Mouse (Mus musculus) urinary bladder, postnatal 10 days (tissue): Measurements from ENCODE around the gene Ucn2.

Experiments
- DNase-seq: peaks from one replicate; pipeline ENCODE4 v3.0.0; 2022; ENCODE audit warnings: low spot score

Gene Ucn2

DNA sequence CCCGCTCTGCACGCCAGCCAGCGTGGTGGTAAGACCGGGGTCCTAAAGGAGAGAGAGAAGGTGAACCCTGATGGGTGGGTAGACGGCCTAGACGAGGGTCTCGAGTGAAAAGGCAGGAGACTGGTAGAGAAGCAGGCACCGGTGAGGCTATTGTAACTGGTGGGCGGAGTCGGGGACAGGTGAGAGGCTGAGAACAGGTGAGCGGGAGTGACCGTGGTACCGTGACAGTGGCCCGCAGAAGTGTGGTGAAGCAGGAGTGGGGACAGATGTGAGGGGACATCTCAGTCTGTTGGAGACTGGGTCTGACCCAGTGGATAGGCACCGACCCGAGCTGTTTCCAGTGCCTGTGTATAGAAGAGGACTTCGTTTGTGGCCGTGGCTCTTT lies 6.3 kb downstream of the Ucn2 start:
- no peak for DNase-seq

DNA sequence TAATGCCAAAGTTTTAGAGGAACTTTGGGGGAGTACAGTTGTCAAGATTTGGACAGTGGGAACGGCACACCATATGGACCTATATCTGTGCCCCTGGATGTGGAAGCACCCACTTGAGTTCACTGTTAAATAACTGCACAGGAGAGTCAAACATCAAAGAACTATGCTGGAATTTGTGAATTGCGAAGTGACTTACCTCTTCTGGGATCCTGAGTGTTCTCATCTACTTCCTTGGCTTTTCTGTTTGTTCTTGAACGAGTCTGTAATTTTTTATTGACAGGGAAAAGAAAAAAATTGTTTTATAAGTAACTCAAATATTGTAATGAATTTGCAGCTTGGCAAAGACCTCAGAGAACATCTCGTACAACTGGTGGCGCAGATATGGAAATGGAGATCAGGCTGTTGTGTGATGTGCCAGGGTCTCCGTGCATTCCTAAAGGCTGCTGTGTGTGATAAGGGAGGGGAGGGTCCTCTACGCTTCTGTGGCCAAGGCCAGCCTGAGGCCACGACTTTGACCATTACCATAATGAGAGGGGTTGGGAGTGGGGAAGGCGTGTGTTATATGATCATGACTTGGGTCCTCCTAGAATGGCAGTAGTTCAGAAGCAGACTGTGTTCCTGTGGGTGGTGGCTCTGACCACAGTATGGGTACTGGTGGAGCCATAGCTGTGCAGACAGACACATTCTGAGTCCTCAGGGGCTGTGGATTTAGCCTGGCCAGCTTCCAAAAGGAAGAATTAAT lies 7.0 kb downstream of the Ucn2 start:
- DNase-seq = no peak

DNA sequence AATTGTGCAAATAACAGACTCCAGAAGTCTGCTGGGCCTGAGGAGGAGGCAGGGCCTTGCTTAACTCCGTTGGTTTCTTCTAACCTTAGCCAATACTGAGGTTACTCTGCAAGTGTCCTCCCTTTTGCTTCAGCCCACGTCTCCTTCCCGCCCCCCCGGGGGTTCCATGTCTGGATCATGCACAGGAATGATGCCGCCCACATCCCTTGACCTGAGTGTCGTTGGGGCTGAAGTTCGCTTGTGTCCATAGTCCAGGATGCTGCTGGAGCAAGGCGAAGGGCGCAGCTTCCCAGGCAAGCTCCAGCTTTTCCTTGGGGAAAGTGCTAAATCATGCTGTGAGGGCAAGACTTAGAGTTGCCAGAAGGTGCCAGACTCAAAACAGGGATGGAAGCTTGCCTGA lies 10.6 kb downstream of the Ucn2 start:
- DNase-seq = no peak

- no peak for DNase-seq
These were observed 12.7 kb downstream of the Ucn2 start for GRCm38 (mm10) chr9:108998287-108999166.

- no peak for DNase-seq
These were observed 13.3 kb downstream of the Ucn2 start for GRCm38 (mm10) chr9:108999167-108999526.

DNA sequence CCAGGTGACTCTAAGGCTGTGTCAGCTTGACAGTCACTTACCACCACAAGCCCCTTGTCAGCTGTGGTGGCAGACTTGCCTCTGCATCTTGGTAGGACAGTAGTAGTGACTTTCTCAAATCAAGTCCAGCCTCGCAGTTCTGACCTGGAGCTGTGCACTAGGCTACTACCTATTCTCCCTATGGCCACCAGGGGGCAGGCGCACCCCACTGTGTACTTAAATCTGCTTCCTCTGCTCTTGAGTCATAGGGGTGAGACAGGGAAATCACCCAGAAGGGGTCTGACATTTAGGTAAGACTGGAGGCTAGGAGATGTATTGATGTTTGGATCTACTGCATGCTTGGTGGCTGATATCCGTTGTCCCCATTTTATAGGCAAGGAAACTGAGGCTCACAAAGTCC lies 14.9 kb downstream of the Ucn2 start:
- DNase-seq = no peak

DNA sequence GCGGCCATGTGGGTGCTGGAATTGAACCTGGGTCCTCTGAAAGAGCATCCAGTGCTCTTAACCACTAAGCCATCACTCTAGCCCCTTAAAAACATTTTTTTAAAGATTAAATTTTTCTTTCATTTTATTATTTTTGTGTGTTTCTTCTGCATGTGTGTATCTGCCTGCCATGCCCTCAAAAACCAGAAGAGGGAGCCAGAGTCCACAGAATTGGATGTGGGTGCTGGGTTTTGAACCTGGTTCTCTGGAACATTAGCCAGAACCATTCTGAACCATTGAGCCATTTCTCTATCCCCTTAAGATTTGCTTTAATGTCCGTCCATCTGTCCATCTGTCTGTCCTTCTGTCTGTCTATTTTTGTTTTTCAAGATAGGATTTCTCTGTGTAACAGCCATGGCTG lies 17.4 kb downstream of the Ucn2 start:
- no peak for DNase-seq

GRCm38 (mm10) chr9:109007025-109007780 lies 21.4 kb downstream of the Ucn2 start:
- DNase-seq = no peak

GRCm38 (mm10) chr9:109008081-109008480 lies 22.3 kb downstream of the Ucn2 start:
- no peak for DNase-seq

GRCm38 (mm10) chr9:109008994-109009635 lies 23.3 kb downstream of the Ucn2 start:
- no peak for DNase-seq

GRCm38 (mm10) chr9:109009636-109010315 lies 24.0 kb downstream of the Ucn2 start:
- DNase-seq = no peak

- DNase-seq = no peak
These were observed 24.5 kb downstream of the Ucn2 start for GRCm38 (mm10) chr9:109010316-109010690.

DNA sequence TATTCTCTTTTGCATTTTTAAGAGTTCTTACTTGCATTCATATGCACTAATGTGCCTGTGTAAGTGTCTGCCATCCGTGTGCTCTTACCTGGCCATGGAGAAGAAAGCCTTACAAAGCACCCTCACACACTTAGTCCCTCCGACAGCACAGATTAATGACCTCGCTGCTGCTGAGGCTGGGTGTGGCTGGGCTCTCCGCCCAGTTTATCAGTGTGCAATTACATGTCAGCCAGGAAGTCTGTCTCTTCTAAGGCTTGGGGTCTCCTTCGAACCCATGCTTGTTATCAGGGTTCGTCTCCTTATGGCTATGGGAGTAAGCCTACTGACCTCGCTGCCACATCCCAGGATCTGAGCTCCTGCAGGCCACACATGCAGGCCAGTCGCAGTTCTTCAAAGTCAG lies 29.6 kb downstream of the Ucn2 start:
- no peak for DNase-seq

DNA sequence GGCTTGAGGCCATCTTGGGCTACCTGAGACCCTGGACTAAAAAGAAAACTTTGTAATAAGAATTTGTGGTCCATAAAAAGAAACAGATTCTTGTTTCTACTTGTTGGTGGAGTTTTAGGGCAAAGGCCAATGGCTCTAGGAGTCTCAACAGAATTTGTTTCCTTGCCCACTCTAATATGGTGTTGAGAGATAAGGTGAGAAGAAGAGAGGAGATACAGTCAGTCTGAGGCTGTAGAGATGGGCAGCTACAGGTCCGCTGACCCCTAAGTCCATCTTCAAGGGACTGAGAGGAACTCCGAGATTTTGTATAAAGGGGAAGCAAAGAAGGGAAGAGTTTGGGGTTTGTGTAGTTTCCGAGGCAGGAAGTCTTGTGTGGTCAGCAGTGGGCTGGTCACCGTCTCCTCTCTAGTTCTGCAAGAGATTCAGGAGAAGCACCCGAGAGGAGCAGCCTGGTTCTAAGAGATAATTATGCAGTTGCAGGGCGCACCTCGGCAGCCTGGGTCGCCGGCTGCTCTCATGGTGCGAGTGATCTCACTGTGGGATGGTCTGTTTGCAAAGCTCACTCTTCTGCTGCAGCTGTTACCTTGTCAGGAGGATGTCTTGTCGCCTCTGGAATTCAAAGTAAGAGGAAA lies 31.3 kb downstream of the Ucn2 start:
- DNase-seq = no peak

GRCm38 (mm10) chr9:109021428-109021827 lies 35.6 kb downstream of the Ucn2 start:
- DNase-seq = no peak

DNA sequence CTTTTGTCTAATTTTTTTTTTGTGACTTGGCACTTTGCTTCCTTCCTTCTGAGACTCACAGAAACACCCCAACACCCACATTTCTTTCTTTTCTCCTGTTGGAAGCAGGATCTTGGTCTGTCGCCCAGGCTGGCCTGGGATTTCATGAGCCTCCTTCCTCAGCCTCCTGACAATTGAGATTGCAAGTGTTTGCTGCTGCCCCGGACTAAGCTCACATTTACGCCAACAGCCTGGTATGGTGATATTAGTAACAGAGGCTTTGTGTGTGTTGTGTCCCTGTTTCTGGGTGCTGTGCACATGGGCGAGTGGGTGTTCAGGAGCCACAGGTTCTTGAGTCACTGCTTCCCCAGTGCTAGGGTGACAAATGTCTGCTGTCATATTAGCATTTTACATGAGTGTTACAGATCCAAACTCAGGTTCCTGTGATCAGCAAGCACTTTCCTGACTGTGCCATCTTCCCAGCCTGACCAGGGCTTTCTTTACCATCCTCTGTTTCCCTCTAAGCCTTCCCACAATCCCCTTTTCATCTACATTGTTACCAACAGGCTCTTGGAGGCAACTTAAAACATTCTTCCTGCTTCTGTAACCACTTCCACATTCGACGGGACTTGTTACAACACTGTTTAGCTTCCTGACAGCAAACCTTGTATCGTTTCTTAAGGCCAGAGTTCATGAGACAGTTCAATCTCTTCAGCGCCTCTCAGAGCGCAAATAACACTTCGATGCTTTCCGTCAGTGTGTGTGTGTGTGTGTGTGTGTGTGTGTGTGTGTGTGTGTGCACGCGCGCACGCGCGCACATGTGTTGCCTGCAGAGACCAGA lies 37.3 kb downstream of the Ucn2 start:
- no peak for DNase-seq

DNA sequence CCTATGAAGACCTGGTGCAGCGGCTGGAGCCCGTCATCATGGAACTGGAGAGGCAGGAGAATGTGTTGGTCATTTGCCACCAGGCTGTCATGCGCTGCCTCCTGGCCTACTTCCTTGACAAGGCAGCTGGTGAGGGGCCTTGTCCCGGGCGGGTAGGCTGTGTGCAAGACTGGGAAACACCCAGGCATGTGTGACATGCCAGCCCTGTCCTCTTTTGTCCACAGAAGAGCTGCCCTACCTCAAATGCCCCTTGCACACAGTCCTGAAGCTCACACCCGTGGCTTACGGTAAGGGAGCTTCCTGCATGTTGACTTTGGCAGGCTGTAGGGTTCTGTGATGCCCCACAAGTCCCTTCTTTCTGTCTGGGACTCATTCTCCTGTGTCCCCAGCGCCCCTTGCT lies 41.7 kb downstream of the Ucn2 start:
- DNase-seq = no peak

DNA sequence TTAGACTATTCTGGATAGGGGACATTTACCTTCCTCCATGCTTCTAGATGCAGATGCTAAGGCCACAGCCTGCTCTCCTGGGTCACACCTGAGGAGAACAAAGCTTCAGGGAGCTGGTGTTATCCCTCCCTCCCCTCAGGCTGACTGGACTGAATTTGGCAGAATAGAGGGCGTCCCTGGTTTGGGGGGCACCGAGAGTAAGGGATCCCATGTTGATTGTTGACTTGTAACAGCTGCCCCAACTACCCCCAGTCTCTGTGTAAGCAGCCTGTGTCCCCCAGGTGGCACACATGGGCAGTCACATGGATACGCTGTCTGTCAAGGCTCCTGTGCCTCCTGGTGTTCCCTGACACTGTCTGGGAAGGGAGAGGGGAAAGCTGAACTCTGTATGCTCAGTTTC lies 42.6 kb downstream of the Ucn2 start:
- DNase-seq = no peak

DNA sequence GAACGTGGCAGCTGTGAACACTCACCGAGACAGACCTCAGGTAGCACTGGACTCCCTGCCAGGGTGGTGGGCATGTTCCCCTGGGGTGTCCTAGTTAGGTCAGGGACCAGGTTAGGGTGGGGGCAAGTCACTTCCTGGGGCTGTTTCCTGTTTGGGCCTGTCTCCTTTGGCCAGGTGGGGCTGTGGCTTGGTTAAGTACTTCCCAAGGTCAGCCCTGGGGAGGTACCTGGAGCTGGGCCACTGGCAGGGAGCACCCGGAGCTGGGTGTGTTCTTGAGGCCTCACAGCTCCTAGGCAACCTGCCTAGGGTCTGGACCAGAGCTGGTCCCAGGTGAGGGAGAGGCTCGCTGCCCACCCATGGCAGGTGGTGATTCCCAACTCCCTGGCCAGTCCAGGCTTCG lies 43.1 kb downstream of the Ucn2 start:
- no peak for DNase-seq

DNA sequence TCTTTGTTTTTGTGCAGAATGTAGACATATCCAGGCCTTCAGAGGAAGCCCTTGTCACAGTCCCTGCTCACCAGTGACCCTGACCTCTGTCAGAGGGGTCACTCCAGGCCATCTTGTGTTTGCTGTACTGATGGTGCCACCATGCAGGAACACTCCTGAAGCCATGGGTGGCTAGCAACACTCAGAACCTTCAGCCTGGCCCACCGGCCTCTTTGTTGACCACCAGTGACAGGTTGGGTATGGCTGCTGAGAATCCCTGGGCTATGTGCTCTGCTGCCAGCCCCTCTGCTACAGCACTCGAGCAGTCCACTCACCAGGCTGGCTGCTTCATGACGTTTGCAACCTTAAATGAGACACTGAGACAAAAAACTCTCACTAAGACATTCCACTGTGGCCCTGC lies 44.5 kb downstream of the Ucn2 start:
- no peak for DNase-seq
